Mouse (Mus musculus) ES-E14 (cell line): ENCODE measurements around the gene Phf1. TPM values are rescaled to one million over a fixed set of nuclear protein-coding genes. Genes with fewer than 3 reads are reported as not detected.

Experiments used
- DNase-seq: peaks from one replicate; pipeline ENCODE4 v3.0.0-alpha.2; 2013; ENCODE audit warnings: low read depth, low spot score
- H3K27ac ChIP-seq: 2 replicates; pipeline ENCODE4 v1.5.1; 2012; ENCODE audit warnings: low read depth, mild to moderate bottlenecking, low read length, moderate library complexity, mixed read lengths; ENCODE audit not compliant: poor library complexity, insufficient read depth, severe bottlenecking
- H3K36me3 ChIP-seq: 2 replicates; pipeline ENCODE4 v1.6.1; 2012; ENCODE audit warnings: mild to moderate bottlenecking, low read length, moderate library complexity, mixed read lengths; ENCODE audit not compliant: control insufficient read depth, poor library complexity, insufficient read depth, severe bottlenecking
- H3K4me1 ChIP-seq, 2 experiments: fragments of 150-350 bp in 1 of 2; sonication (generic) in 1 of 2; 2 replicates each; pipeline ENCODE4 v1.6.1; 2012; ENCODE audit warnings: low read length in 2 of 2, mild to moderate bottlenecking in 1 of 2, mixed read lengths in 1 of 2; ENCODE audit not compliant: control insufficient read depth in 2 of 2, insufficient read depth in 2 of 2, poor library complexity in 1 of 2
- H3K4me3 ChIP-seq, 2 experiments: fragments of 150-350 bp in 1 of 2; sonication (generic) in 1 of 2; 2 replicates each; pipeline ENCODE4 v1.5.1; 2012; ENCODE audit warnings: low read length in 2 of 2, low read depth in 1 of 2, mild to moderate bottlenecking in 1 of 2, mixed read lengths in 1 of 2; ENCODE audit not compliant: insufficient read depth in 1 of 2, poor library complexity in 1 of 2, severe bottlenecking in 1 of 2
- H3K9ac ChIP-seq: 2 replicates; pipeline ENCODE4 v1.6.1; 2012; ENCODE audit warnings: low read depth, mild to moderate bottlenecking, low read length, mixed read lengths; ENCODE audit not compliant: poor library complexity, insufficient read depth, severe bottlenecking
- H3K9me3 ChIP-seq: fragments of 150-350 bp; sonication (generic); 2 replicates; pipeline ENCODE4 v1.6.1; 2012; ENCODE audit warnings: low read depth, mild to moderate bottlenecking, low read length; ENCODE audit not compliant: control insufficient read depth, insufficient read depth
- CHD2 ChIP-seq: IDR thresholded peaks from 2 replicates; pipeline ENCODE4 v1.6.1; 2014; ENCODE audit warnings: mild to moderate bottlenecking, low read depth, low read length, inconsistent platforms
- HCFC1 ChIP-seq: IDR thresholded peaks from 2 replicates; pipeline ENCODE4 v1.6.1; 2012; ENCODE audit warnings: low read length, inconsistent platforms, borderline replicate concordance; ENCODE audit not compliant: insufficient read depth
- MAFK ChIP-seq: IDR thresholded peaks from 2 replicates; pipeline ENCODE4 v1.6.1; 2014; ENCODE audit warnings: mild to moderate bottlenecking, low read depth, low read length, inconsistent platforms; ENCODE audit not compliant: insufficient read depth
- ZC3H11A ChIP-seq: IDR thresholded peaks from 2 replicates; pipeline ENCODE4 v1.6.1; 2012; ENCODE audit warnings: low read depth, mild to moderate bottlenecking, inconsistent platforms, low read length, borderline replicate concordance
- ZNF384 ChIP-seq: IDR thresholded peaks from 2 replicates; pipeline ENCODE4 v1.6.1; 2012; ENCODE audit warnings: low read depth, low read length, inconsistent platforms
- in situ Hi-C, 2 experiments: fragments of 600-800 bp; cut with MboI; formaldehyde crosslinking; loops; one replicate each; pipeline ENCODE4 v1.15.1; 2025; ENCODE audit warnings: low sequenced_read_pairs in 2 of 2, inconsistent platforms in 1 of 2; ENCODE audit not compliant: unreplicated experiment in 2 of 2
- total RNA-seq: library from RNA; depleted of rRNA; stranded (reverse); fragments of 300-350 nt; gene quantifications from 2 replicates; pipeline ENCODE4 v1.2.3, GENCODE M21; 2012

Phf1 gene
- total RNA-seq, 1 experiment, result 9.4 TPM

DNA sequence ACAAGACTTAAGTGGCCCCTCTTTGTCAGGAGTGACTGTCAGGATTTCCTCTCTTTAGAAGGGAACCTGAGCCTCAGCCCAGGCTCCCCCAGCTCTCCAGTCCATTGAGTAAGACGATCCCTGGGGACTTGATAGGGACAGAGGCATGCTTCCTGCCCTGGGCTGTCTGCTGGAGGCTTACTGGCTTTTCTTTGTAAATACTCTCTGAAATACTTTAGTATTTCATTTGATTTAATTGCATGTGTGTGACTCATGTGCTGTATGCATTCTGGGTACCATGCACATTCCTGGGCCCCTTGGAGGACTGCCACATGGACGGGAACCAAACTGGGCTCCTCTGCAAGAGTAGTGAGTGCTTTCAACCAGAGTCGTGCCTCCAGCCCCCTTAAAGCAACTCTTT, 44.9 kb upstream of the Phf1 start:
- peaks cover 0 to 4% of the 10 kb centered on the region in 2 experiments; a peak in 2 of 4 replicates for H3K4me1 ChIP-seq
- TF ChIP-seq ZC3H11A, result no peak
- TF ChIP-seq MAFK, result no peak
- no peak for TF ChIP-seq ZNF384
- TF ChIP-seq HCFC1, result no peak
- no peak for TF ChIP-seq CHD2
- H3K9ac ChIP-seq, result no peak overlapping the region
- no peaks in the 10 kb centered on the region for H3K9me3 ChIP-seq
- DNase-seq, result no peak
- H3K27ac ChIP-seq, result no peak overlapping the region
- H3K4me3 ChIP-seq, result no peak overlapping the region
- in situ Hi-C loops, result loop anchor here in 1 of 2 experiments (10.0 to 25.0 kb wide), 3 partner anchors 93 to 426 kb away; no protein-coding TSS in a partner anchor
- no peaks in the 10 kb centered on the region; the same call in 1 of the 2 replicates for H3K36me3 ChIP-seq

DNA sequence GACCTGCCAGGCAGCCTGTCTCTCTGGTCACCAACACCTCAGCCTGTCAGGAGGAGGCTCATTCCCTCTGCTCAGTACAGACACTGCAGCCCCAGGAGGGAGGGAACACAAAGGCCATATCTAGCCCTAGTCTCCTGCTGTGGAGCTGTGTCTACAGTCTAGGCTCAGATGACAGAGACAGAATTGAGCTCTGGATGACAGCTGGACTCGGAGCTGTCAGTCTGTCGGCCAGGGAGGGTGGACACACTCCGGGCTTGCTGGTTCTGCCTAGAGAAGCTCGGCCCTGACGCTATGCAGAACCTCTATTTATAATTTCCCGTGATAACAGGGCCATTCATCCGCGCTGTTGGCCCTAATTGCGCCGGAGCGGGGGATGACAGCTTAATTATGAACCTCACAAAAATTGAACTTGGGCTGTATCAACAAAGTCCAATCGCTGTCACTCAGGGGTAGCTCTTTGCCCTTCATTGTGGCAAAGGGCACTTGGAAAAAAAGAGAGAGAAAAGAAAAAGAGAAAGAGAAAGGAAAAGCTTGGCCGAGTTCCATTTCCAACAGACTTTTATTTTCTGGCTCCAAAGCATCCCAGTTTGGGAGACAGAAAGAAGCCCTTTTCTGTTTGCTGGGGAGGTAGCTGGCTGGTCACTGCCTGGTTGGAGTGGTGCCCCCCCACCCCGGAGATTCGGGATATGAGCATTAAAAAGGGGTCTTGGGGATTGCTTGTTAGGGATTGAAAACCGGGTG, 40.0 kb upstream of the Phf1 start:
- H3K36me3 ChIP-seq, result no peaks in the 10 kb centered on the region
- no peak for DNase-seq
- no peak overlapping the region for H3K27ac ChIP-seq
- no peaks in the 10 kb centered on the region for H3K9me3 ChIP-seq
- in situ Hi-C loops, result loop anchor here in 1 of 2 experiments (25.0 kb wide), 2 partner anchors 206 to 431 kb away; no protein-coding TSS in a partner anchor
- TF ChIP-seq CHD2 (no peak), ZNF384 (no peak), HCFC1 (no peak), MAFK (no peak), ZC3H11A (no peak)
- no peak overlapping the region for H3K9ac ChIP-seq
- peaks cover 0 to 3% of the 10 kb centered on the region in 2 experiments; a peak in 1 of 4 replicates for H3K4me1 ChIP-seq
- H3K4me3 ChIP-seq, result no peak overlapping the region

DNA sequence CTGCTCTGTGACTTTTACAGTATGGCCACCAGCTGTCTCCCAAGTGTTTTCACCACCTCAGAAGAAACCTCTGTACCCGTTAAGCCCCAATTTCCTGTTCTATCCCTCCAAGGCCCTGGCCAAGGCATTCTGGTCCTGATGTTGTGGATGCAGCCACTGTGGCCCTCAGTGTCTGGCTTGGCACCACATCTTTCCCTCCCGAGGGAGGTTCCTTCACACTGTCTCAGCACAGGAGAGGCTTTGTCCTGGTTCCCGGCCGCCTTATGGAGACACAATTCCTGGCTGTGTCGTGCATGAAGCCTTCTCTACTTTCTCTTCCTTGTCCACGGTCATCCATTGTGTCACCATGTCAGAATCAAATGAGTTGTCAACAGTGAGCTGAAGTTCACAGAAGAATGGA, 39.4 kb upstream of the Phf1 start:
- Histone ChIP-seq H3K4me3 (no peak overlapping the region), H3K4me1 (peaks cover 0 to 3% of the 10 kb centered on the region in 2 experiments; a peak in 1 of 4 replicates), H3K36me3 (no peaks in the 10 kb centered on the region), H3K9ac (no peak overlapping the region), H3K27ac (no peak overlapping the region), H3K9me3 (no peaks in the 10 kb centered on the region)
- TF ChIP-seq ZC3H11A, result no peak
- TF ChIP-seq CHD2, result no peak
- no peak for TF ChIP-seq MAFK
- no peak for TF ChIP-seq HCFC1
- TF ChIP-seq ZNF384, result no peak
- in situ Hi-C loops, result loop anchor here in 1 of 2 experiments (25.0 kb wide), 2 partner anchors 206 to 431 kb away; no protein-coding TSS in a partner anchor
- no peak for DNase-seq

DNA sequence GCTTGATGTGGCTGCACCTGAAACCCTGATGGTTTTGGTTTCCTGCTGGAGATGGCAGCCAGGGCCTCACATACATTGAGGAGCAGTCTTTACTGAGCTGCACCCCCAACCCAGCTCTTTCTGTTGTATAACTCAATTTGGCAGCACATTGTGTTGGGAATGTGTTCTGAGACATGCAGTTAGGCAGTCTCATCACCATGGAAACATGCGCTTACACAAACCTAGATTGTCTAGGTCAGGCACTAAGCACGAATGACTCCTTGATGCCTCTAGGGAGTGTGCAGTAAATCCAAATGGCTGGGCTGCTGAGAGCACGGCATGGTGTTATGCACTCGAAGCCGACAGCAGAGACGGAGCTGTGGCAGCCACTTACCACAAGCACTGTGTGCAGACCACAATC, 38.5 kb upstream of the Phf1 start:
- no peaks in the 10 kb centered on the region for H3K36me3 ChIP-seq
- no peak overlapping the region for H3K9ac ChIP-seq
- no peak for TF ChIP-seq CHD2
- no peak for TF ChIP-seq HCFC1
- TF ChIP-seq ZC3H11A, result no peak
- TF ChIP-seq ZNF384, result no peak
- no peak for TF ChIP-seq MAFK
- DNase-seq, result no peak
- in situ Hi-C loops, result loop anchor here in 1 of 2 experiments (25.0 kb wide), 2 partner anchors 207 to 432 kb away; no protein-coding TSS in a partner anchor
- no peak overlapping the region for H3K27ac ChIP-seq
- H3K4me1 ChIP-seq, result peaks cover 0 to 3% of the 10 kb centered on the region in 2 experiments; a peak in 1 of 4 replicates
- H3K9me3 ChIP-seq, result no peaks in the 10 kb centered on the region
- H3K4me3 ChIP-seq, result no peak overlapping the region
